Mouse (Mus musculus): ENCODE results near the gene Rnf115. TPM values are rescaled to one million over a fixed set of nuclear protein-coding genes. Genes with fewer than 3 reads are reported as not detected.

Rnf115 gene
- polyA plus RNA-seq, 1 experiment from 2014 or later = 27.3 TPM

GRCm38 (mm10) chr3:96744348-96744747 is 16.9 kb downstream of the Rnf115 start:
- no peaks in the 10 kb centered on the region for H3K9me3 ChIP-seq (ENCODE audit: control insufficient read depth, low read length)
- WGBS = 94% methylated on average over 3 of the region's 3 CpGs
- H3K4me1 ChIP-seq (replicated peaks; ENCODE audit: control insufficient read depth, insufficient read depth) = no peaks in the 10 kb centered on the region
- no peak overlapping the region for H3K27ac ChIP-seq (replicated peaks)
- no peak overlapping the region for H3K9ac ChIP-seq (ENCODE audit: low read length)
- TF ChIP-seq CTCF (IDR thresholded peaks at IDR 0.05; ENCODE audit: low read depth) = no peak
- TF ChIP-seq EP300 (optimal IDR thresholded peaks at IDR 0.05) = no peak
- ATAC-seq (ENCODE audit: low FRiP score, low TSS enrichment) = no peak
- H3K27me3 ChIP-seq (ENCODE audit: control insufficient read depth, insufficient read depth, low read length) = no peaks in the 10 kb centered on the region
- no peak overlapping the region for H3K4me3 ChIP-seq (ENCODE audit: low read depth, low read length)
- no peak overlapping the region for H3K4me2 ChIP-seq (replicated peaks; ENCODE audit: low read depth)
- no peak for DNase-seq (ENCODE audit: low spot score)
- H3K36me3 ChIP-seq (ENCODE audit: control insufficient read depth, insufficient read depth, low read length) = no peaks in the 10 kb centered on the region

- 48% methylated on average over 1 of the region's 1 CpGs for WGBS
- H3K36me3 ChIP-seq (ENCODE audit: control insufficient read depth, insufficient read depth, low read length) = no peaks in the 10 kb centered on the region
- H3K4me3 ChIP-seq (ENCODE audit: low read depth, low read length) = no peak overlapping the region
- no peak for DNase-seq (ENCODE audit: low spot score)
- no peaks in the 10 kb centered on the region for H3K9me3 ChIP-seq (ENCODE audit: control insufficient read depth, low read length)
- no peak for TF ChIP-seq EP300 (optimal IDR thresholded peaks at IDR 0.05)
- no peak for TF ChIP-seq CTCF (IDR thresholded peaks at IDR 0.05; ENCODE audit: low read depth)
- no peak overlapping the region for H3K4me2 ChIP-seq (replicated peaks; ENCODE audit: low read depth)
- no peak overlapping the region for H3K27ac ChIP-seq (replicated peaks)
- no peak overlapping the region for H3K9ac ChIP-seq (ENCODE audit: low read length)
- H3K27me3 ChIP-seq (ENCODE audit: control insufficient read depth, insufficient read depth, low read length) = no peaks in the 10 kb centered on the region
- no peaks in the 10 kb centered on the region for H3K4me1 ChIP-seq (replicated peaks; ENCODE audit: control insufficient read depth, insufficient read depth)
- ATAC-seq (ENCODE audit: low FRiP score, low TSS enrichment) = no peak
Observed at GRCm38 (mm10) chr3:96746829-96747228, 19.4 kb downstream of the Rnf115 start.

- DNase-seq (ENCODE audit: low spot score) = no peak
- TF ChIP-seq CTCF (IDR thresholded peaks at IDR 0.05; ENCODE audit: low read depth) (no peak), EP300 (optimal IDR thresholded peaks at IDR 0.05) (no peak)
- ATAC-seq (ENCODE audit: low FRiP score, low TSS enrichment) = no peak
- 77% methylated on average over 1 of the region's 1 CpGs for WGBS
- Histone ChIP-seq H3K9ac (ENCODE audit: low read length) (no peak overlapping the region), H3K4me1 (replicated peaks; ENCODE audit: control insufficient read depth, insufficient read depth) (no peaks in the 10 kb centered on the region), H3K36me3 (ENCODE audit: control insufficient read depth, insufficient read depth, low read length) (no peaks in the 10 kb centered on the region), H3K9me3 (ENCODE audit: control insufficient read depth, low read length) (no peaks in the 10 kb centered on the region), H3K4me2 (replicated peaks; ENCODE audit: low read depth) (no peak overlapping the region), H3K27ac (replicated peaks) (no peak overlapping the region), H3K4me3 (ENCODE audit: low read depth, low read length) (no peak overlapping the region), H3K27me3 (ENCODE audit: control insufficient read depth, insufficient read depth, low read length) (no peaks in the 10 kb centered on the region)
Observed at GRCm38 (mm10) chr3:96755935-96756334, 28.5 kb downstream of the Rnf115 start.

- H3K4me1 ChIP-seq (replicated peaks; ENCODE audit: control insufficient read depth, insufficient read depth) = no peaks in the 10 kb centered on the region
- H3K4me2 ChIP-seq (replicated peaks; ENCODE audit: low read depth) = no peak overlapping the region
- no peaks in the 10 kb centered on the region for H3K36me3 ChIP-seq (ENCODE audit: control insufficient read depth, insufficient read depth, low read length)
- WGBS = 61% methylated on average over 7 of the region's 7 CpGs
- H3K9me3 ChIP-seq (ENCODE audit: control insufficient read depth, low read length) = no peaks in the 10 kb centered on the region
- H3K9ac ChIP-seq (ENCODE audit: low read length) = no peak overlapping the region
- no peak overlapping the region for H3K4me3 ChIP-seq (ENCODE audit: low read depth, low read length)
- no peak overlapping the region for H3K27ac ChIP-seq (replicated peaks)
- ATAC-seq (ENCODE audit: low FRiP score, low TSS enrichment) (no peak), DNase-seq (ENCODE audit: low spot score) (no peak)
- H3K27me3 ChIP-seq (ENCODE audit: control insufficient read depth, insufficient read depth, low read length) = no peaks in the 10 kb centered on the region
- no peak for TF ChIP-seq EP300 (optimal IDR thresholded peaks at IDR 0.05)
- TF ChIP-seq CTCF (IDR thresholded peaks at IDR 0.05; ENCODE audit: low read depth) = no peak
Observed at GRCm38 (mm10) chr3:96757691-96758090, 30.2 kb downstream of the Rnf115 start.

GRCm38 (mm10) chr3:96759695-96760094 is 32.2 kb downstream of the Rnf115 start:
- TF ChIP-seq EP300 (optimal IDR thresholded peaks at IDR 0.05) (no peak), CTCF (IDR thresholded peaks at IDR 0.05; ENCODE audit: low read depth) (no peak)
- WGBS = 77% methylated on average over 4 of the region's 4 CpGs
- Histone ChIP-seq H3K27ac (replicated peaks) (no peak overlapping the region), H3K4me3 (ENCODE audit: low read depth, low read length) (no peak overlapping the region), H3K4me2 (replicated peaks; ENCODE audit: low read depth) (no peak overlapping the region), H3K9ac (ENCODE audit: low read length) (no peak overlapping the region), H3K36me3 (ENCODE audit: control insufficient read depth, insufficient read depth, low read length) (no peaks in the 10 kb centered on the region; the same call in 1 of the 2 replicates), H3K4me1 (replicated peaks; ENCODE audit: control insufficient read depth, insufficient read depth) (no peaks in the 10 kb centered on the region), H3K27me3 (ENCODE audit: control insufficient read depth, insufficient read depth, low read length) (no peaks in the 10 kb centered on the region), H3K9me3 (ENCODE audit: control insufficient read depth, low read length) (no peaks in the 10 kb centered on the region)
- ATAC-seq (ENCODE audit: low FRiP score, low TSS enrichment) = no peak
- no peak for DNase-seq (ENCODE audit: low spot score)

- 69% methylated on average over 1 of the region's 1 CpGs for WGBS
- TF ChIP-seq EP300 (optimal IDR thresholded peaks at IDR 0.05) = no peak
- no peak for TF ChIP-seq CTCF (IDR thresholded peaks at IDR 0.05; ENCODE audit: low read depth)
- H3K36me3 ChIP-seq (ENCODE audit: control insufficient read depth, insufficient read depth, low read length) = no peaks in the 10 kb centered on the region; the same call in 1 of the 2 replicates
- no peak overlapping the region for H3K27ac ChIP-seq (replicated peaks)
- no peak overlapping the region for H3K9ac ChIP-seq (ENCODE audit: low read length)
- no peaks in the 10 kb centered on the region for H3K9me3 ChIP-seq (ENCODE audit: control insufficient read depth, low read length)
- no peak; the same call in 1 of the 2 replicates for ATAC-seq (ENCODE audit: low FRiP score, low TSS enrichment)
- no peak for DNase-seq (ENCODE audit: low spot score)
- no peaks in the 10 kb centered on the region for H3K27me3 ChIP-seq (ENCODE audit: control insufficient read depth, insufficient read depth, low read length)
- H3K4me3 ChIP-seq (ENCODE audit: low read depth, low read length) = no peak overlapping the region
- H3K4me1 ChIP-seq (replicated peaks; ENCODE audit: control insufficient read depth, insufficient read depth) = no peaks in the 10 kb centered on the region
- no peak overlapping the region for H3K4me2 ChIP-seq (replicated peaks; ENCODE audit: low read depth)
Observed at GRCm38 (mm10) chr3:96764528-96764927, 37.1 kb downstream of the Rnf115 start.

All from stomach, postnatal 0 days (tissue).